Mouse (Mus musculus) neural tube, embryonic 14.5 days (tissue): Measurements from ENCODE around the gene Gm17482. TPM values are rescaled to one million over a fixed set of nuclear protein-coding genes. Genes with fewer than 3 reads are reported as not detected.
A peak's percentile ranks its signal among the peaks of the same experiment; 100 is the strongest.

Experiments used
- ATAC-seq: fragments of 200-750 bp; cut with Nextera tagmentation; 2 replicates; pipeline ENCODE4 v1.8.0; 2017; ENCODE audit warnings: low read depth, mild to moderate bottlenecking, moderate TSS enrichment, moderate library complexity
- H3K27ac ChIP-seq: fragments of 300-500 bp; sonication (generic); 2 replicates; pipeline ENCODE4 v1.5.1; 2014; ENCODE audit warnings: low read depth, mild to moderate bottlenecking, control low read depth, low read length, moderate library complexity, mixed read lengths
- H3K27me3 ChIP-seq: fragments of 300-500 bp; sonication (generic); 2 replicates; pipeline ENCODE4 v1.6.1; 2014; ENCODE audit warnings: low read length; ENCODE audit not compliant: control insufficient read depth, insufficient read depth
- H3K36me3 ChIP-seq: fragments of 300-500 bp; sonication (generic); 2 replicates; pipeline ENCODE4 v1.6.1; 2014; ENCODE audit warnings: low read length, mixed read lengths; ENCODE audit not compliant: control insufficient read depth, insufficient read depth
- H3K4me1 ChIP-seq: fragments of 300-500 bp; sonication (generic); 2 replicates; pipeline ENCODE4 v1.6.1; 2014; ENCODE audit warnings: low read length; ENCODE audit not compliant: control insufficient read depth, insufficient read depth
- H3K4me2 ChIP-seq: fragments of 300-500 bp; sonication (generic); 2 replicates; pipeline ENCODE4 v1.6.1; 2014; ENCODE audit warnings: mild to moderate bottlenecking, low read depth, low read length, control low read depth
- H3K4me3 ChIP-seq: fragments of 300-500 bp; sonication (generic); 2 replicates; pipeline ENCODE4 v1.5.1; 2014; ENCODE audit warnings: low read depth, low read length, control low read depth, mixed read lengths
- H3K9ac ChIP-seq: fragments of 300-500 bp; sonication (generic); replicated peaks from 2 replicates; pipeline ENCODE4 v1.6.1; 2014; ENCODE audit warnings: low read depth, mild to moderate bottlenecking, control low read depth, low read length, mixed read lengths
- H3K9me3 ChIP-seq: fragments of 300-500 bp; sonication (generic); 2 replicates; pipeline ENCODE4 v1.6.1; 2016; ENCODE audit warnings: low read length; ENCODE audit not compliant: control insufficient read depth
- WGBS: fragments of 180-500 bp; shearing (Covaris S2); extraction: QIAGEN DNeasy Blood & Tissue Kit; methylation state at CpG from one replicate; pipeline ENCODE4 v1.1.7; 2014; 5-methylcytosine and 5-hydroxymethylcytosine counted together
- polyA plus RNA-seq: library from polyadenylated mRNA; unstranded; fragments of >200 nt; fragmentation: Nextera tagmentation; extraction: Ambion mirVana; gene quantifications from 2 replicates; pipeline ENCODE4 v1.2.1, GENCODE M21; 2014

Gm17482 gene
- polyA plus RNA-seq, 1 experiment from 2014 or later = not detected

DNA sequence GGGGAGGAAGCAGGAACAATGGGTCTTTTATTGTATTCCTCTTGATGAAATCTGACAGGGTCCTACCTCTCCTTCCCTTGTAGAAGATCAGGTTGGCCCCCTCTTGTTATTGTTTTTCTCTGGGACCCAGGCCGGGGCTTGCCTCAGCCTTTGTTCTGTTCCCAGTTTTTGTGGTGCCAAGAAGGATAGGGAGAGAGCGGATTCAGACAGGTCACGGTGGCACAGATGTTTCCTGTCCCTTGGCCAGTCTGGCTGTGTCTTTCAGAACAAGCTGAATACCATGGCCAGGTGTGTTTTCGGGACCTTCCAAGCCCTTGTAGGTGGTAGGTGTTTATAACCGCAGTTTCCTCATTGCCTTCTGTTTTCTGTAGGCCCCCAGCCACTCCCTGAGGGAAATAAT, 14.0 kb upstream of the Gm17482 start:
- Histone ChIP-seq H3K27ac (no peak overlapping the region), H3K4me3 (no peak overlapping the region), H3K9me3 (no peaks in the 10 kb centered on the region), H3K9ac (no peak overlapping the region), H3K4me1 (no peaks in the 10 kb centered on the region), H3K4me2 (no peak overlapping the region), H3K36me3 (no peaks in the 10 kb centered on the region), H3K27me3 (no peaks in the 10 kb centered on the region)
- WGBS = 52% methylated on average over 5 of the region's 5 CpGs
- ATAC-seq = no peak

DNA sequence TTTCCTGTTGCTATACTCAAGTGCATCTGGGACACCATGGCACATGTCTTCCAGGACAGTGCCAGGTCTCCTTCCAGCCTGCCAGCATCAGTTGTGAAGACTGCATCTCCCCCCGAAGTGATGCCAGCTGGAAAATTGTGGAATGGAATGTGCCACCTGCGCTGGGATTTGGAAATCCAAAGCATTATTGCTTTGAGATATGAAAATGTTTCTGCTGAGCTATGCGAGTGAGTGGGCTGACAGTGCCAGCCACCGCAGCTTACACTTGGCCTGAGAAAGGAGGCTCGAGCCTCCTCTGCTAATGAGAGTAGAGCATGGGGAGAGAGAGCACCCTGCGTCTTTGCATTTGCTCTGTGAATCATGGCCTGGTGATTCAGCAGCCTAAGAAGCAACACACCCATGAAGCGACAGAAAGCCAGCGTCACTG, 5.9 kb upstream of the Gm17482 start:
- H3K9me3 ChIP-seq = no peaks in the 10 kb centered on the region
- no peak for ATAC-seq
- no peak overlapping the region for H3K4me3 ChIP-seq
- H3K36me3 ChIP-seq = no peaks in the 10 kb centered on the region
- no peaks in the 10 kb centered on the region for H3K27me3 ChIP-seq
- H3K4me1 ChIP-seq = no peaks in the 10 kb centered on the region
- no peak overlapping the region for H3K4me2 ChIP-seq
- no peak overlapping the region for H3K9ac ChIP-seq
- WGBS = 82% methylated on average over 8 of the region's 8 CpGs
- no peak overlapping the region for H3K27ac ChIP-seq

DNA sequence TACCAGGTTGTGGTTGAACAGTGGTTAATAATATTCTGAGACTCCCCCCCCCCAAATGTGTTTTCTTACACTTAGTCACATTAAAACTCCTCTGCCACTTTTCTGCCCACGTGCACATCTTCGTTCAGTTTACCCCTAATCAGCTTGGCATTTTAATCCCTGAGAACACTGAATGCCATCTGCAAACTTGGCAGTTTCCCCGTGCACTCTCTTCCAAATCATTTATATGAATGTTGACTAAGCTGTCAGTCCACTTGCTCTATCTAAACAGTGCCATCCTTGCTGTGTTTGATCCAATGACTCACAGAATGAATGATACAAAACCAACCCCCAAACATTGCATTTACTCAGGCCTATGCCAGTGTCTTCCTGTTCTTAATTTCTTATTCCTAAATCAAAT, 1.6 kb upstream of the Gm17482 start:
- Histone ChIP-seq H3K4me2 (no peak overlapping the region), H3K27me3 (no peaks in the 10 kb centered on the region), H3K27ac (no peak overlapping the region), H3K9ac (no peak overlapping the region), H3K4me3 (no peak overlapping the region), H3K36me3 (no peaks in the 10 kb centered on the region), H3K4me1 (no peaks in the 10 kb centered on the region), H3K9me3 (no peaks in the 10 kb centered on the region)
- ATAC-seq = no peak
- WGBS = 70% methylated on average over 3 of the region's 3 CpGs

DNA sequence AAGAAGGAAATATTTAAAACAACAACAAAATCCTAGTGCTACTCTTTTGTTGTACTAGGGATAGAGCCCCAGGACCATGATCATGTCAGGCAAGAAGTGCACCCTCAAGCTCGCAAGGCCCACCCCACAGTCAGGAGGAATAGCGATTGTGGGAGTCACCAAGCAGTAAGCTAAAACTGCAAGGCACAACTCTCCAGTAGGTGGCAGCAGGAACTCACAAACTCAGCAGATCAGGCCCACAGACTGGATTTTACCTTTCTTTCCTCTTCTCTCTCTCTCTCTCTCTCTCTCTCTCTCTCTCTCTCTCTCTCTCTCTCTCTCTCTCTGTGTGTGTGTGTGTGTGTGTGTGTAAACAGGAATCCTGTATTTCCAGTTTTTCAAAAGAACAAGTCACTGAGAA, 386 bp downstream of the Gm17482 start:
- no peak overlapping the region for H3K4me2 ChIP-seq
- H3K36me3 ChIP-seq = no peaks in the 10 kb centered on the region
- no peak overlapping the region for H3K9ac ChIP-seq
- 9% methylated on average over 2 of the region's 2 CpGs for WGBS
- ATAC-seq = peak; percentile 70; the same call in 1 of the 2 replicates
- no peaks in the 10 kb centered on the region for H3K9me3 ChIP-seq
- no peaks in the 10 kb centered on the region for H3K27me3 ChIP-seq
- no peak overlapping the region for H3K4me3 ChIP-seq
- H3K4me1 ChIP-seq = no peaks in the 10 kb centered on the region
- no peak overlapping the region for H3K27ac ChIP-seq

DNA sequence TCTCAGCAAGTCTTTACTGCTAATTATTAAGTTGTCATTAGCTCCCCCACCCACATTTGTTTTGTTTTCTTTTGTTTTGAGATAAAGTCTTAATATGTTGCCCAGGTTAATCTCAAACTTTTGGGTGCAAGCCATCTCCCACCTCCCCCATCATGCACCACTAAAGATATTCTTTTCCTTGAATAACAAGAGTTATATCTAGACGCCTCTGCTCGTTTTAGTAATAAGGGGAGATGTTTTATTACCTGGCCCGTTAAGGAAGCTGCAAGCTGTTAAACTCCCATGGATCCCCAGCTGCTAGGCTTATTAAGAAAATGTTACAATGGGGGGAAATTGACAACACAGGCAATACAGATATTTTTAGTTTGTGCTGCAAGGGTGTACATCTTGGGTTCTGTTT, 3.4 kb downstream of the Gm17482 start:
- H3K27ac ChIP-seq = no peak overlapping the region
- H3K4me3 ChIP-seq = no peak overlapping the region
- WGBS = 37% methylated on average over 3 of the region's 3 CpGs
- no peak overlapping the region for H3K9ac ChIP-seq
- no peaks in the 10 kb centered on the region for H3K36me3 ChIP-seq
- ATAC-seq = no peak
- no peaks in the 10 kb centered on the region for H3K9me3 ChIP-seq
- H3K4me2 ChIP-seq = no peak overlapping the region
- no peaks in the 10 kb centered on the region for H3K4me1 ChIP-seq
- no peaks in the 10 kb centered on the region for H3K27me3 ChIP-seq

DNA sequence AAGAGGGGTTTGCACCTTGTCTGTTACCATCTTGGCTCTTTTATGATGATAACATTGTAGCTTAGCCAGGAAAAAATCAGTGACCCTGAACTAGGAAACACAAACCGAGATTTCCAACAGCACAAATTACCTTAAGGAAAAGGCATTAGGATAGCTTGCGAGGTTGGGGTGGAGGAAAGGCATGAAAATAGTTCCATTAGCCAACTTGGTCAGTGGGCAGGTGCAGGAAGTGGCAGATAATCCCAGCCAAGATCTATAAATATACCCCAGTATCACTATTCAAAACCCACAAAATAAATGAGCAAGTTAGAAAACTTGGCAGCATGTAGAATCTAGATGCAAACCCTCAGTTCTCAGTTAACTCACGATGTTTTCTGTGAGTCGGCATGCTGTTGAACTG, 4.7 kb downstream of the Gm17482 start:
- ATAC-seq = no peak
- 75% methylated on average over 4 of the region's 4 CpGs for WGBS

DNA sequence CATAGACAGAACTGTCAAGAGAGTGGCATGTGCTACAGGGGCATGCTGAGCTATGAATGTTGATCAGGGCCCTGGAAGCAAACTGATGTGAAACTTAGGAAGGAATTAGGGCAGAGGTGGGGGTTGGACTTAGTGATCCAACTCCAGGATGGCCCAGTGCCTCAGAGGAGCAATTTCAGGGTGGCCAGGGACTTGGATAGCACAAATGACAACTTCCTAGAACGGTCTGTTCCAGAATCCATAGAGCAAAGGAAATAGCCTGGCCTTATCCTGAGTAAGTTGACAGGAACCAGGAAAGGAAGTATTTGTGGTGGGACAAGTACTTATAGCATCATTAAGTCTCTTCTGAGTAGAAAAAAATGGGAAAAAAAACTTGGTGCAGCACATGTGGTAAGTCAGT, 5.4 kb downstream of the Gm17482 start:
- H3K27ac ChIP-seq = no peak overlapping the region
- no peak overlapping the region for H3K9ac ChIP-seq
- no peaks in the 10 kb centered on the region for H3K4me1 ChIP-seq
- H3K9me3 ChIP-seq = no peaks in the 10 kb centered on the region
- 85% methylated on average over 1 of the region's 1 CpGs for WGBS
- H3K4me3 ChIP-seq = no peak overlapping the region
- H3K27me3 ChIP-seq = no peaks in the 10 kb centered on the region
- no peaks in the 10 kb centered on the region for H3K36me3 ChIP-seq
- ATAC-seq = no peak
- no peak overlapping the region for H3K4me2 ChIP-seq

More for the DNA sequence above, 4.7 kb downstream of the Gm17482 start:
- H3K27me3 ChIP-seq = no peaks in the 10 kb centered on the region
- H3K9ac ChIP-seq = no peak overlapping the region
- H3K4me1 ChIP-seq = no peaks in the 10 kb centered on the region
- H3K9me3 ChIP-seq = no peaks in the 10 kb centered on the region
- H3K4me3 ChIP-seq = no peak overlapping the region
- no peaks in the 10 kb centered on the region for H3K36me3 ChIP-seq
- no peak overlapping the region for H3K4me2 ChIP-seq
- H3K27ac ChIP-seq = no peak overlapping the region

DNA sequence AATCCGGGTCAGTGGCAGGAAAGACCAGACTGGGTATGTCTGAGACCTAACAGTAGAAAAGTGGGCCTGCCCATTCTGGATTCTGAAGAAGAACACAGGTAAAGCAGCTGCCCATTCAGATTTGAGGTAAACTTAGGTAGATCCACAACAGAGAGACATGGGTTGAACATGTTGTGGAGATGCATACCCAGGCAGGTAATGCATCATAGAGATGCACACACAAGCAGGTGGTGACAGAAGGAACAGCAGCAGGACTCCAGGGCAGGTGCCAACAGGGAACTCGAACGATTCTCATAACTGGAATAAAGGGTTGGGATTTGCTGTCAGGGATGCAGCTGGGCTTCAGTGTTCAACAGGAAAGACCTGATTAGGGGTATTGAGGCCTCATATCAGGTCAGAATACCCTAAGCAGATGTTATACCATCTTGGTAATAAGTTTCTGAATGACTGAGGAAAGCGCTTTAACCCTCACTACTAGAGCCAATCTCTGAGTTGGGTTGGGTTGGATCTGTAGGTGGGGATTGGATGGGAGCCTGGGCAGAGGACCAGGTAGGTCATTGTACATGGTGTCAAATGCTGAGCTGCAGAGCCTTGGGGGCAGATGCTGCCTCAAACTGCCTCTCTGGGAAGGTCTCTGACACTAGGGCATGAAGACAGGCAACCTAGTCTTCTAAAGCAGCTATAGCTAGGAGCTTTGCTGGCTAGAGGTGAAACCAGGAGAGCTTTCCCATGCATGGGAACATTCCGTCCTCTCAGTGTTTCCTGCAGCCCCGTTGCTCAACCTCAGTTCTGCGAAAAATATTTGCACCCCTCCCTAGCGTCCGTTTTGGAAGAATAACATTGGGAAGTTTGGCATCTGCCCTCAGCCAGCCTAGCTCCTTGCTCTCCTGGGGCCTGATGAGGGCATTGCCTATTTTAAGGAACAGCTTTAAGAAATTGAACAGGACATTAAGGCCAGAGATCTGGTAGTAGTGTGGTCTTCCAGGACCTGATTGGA, 11.2 kb downstream of the Gm17482 start:
- Histone ChIP-seq H3K9ac (no peak overlapping the region), H3K27me3 (no peaks in the 10 kb centered on the region), H3K27ac (no peak overlapping the region), H3K4me1 (no peaks in the 10 kb centered on the region), H3K4me3 (no peak overlapping the region), H3K4me2 (no peak overlapping the region), H3K9me3 (no peaks in the 10 kb centered on the region), H3K36me3 (peaks cover 3% of the 10 kb centered on the region)
- no peak for ATAC-seq
- WGBS = 86% methylated on average over 9 of the region's 9 CpGs

DNA sequence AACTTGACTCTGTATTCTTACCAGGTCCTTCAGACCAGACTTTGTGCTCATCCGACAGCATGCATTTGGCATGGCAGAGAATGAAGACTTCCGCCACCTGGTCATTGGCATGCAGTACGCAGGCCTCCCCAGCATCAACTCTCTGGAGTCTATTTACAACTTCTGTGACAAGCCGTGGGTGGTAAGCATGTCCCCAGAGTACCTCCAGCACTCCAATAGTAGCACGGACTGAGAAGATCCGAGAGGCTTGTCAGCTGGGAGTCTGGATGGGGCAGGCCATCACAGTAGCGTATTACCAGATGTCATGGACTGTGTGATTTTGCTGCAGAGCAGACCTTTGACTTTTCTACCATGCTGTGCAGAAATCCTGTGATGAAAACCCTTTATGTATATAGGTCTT, 12.2 kb downstream of the Gm17482 start:
- no peak overlapping the region for H3K4me3 ChIP-seq
- no peak for ATAC-seq
- WGBS = 81% methylated on average over 7 of the region's 7 CpGs
- no peak overlapping the region for H3K27ac ChIP-seq
- H3K27me3 ChIP-seq = no peaks in the 10 kb centered on the region
- no peak overlapping the region for H3K4me2 ChIP-seq
- no peaks in the 10 kb centered on the region for H3K4me1 ChIP-seq
- no peaks in the 10 kb centered on the region for H3K9me3 ChIP-seq
- H3K9ac ChIP-seq = no peak overlapping the region
- peaks cover 3% of the 10 kb centered on the region for H3K36me3 ChIP-seq
